Mouse (Mus musculus) megakaryocyte, embryonic 14.5 days (primary cell): ENCODE results near the gene Plcb4.

Experiments
- FLI1 ChIP-seq: IDR thresholded peaks from 2 replicates; pipeline ENCODE4 v1.6.1; 2012; ENCODE audit warnings: low read length, inconsistent platforms, mixed read lengths
- GATA1 ChIP-seq: IDR thresholded peaks from 3 replicates; pipeline ENCODE4 v1.6.1; 2012; ENCODE audit warnings: mixed read lengths, low read length, inconsistent platforms, borderline replicate concordance

GRCm38 (mm10) chr2:135675284-135675683 is 16.5 kb downstream of the Plcb4 start:
- TF ChIP-seq GATA1 (no peak), FLI1 (no peak)
